8 mouse cellular contexts compared by ENCODE assay signal in the genomic region with DNA sequence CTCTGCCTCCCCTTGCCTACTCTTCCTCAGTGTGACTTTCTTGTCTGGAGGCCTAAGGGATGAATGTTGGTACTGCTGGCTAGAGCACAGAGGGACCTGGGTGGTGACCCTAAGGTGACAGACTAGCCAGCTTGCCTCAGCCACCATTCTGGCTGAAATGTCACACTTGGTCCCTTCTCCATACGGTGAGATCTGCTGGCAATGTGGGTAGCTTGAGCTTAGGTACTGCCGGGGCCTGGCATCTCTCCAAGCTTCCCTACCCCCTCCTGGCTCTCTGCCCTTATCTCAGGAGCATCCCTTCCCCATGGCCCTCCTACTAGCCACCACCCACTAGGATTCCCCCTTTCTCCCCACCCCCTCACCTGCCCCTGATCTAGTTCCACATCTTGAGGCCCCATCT.
DNase-seq lines count a peak whose midpoint lies in the region; ATAC-seq and TF ChIP-seq lines count a peak whose summit lies in the region.

No protein-coding gene starts in this region.

- DNase-seq in adrenal gland, postnatal 14 days, result peak; percentile 36
- no peak for DNase-seq in adrenal gland, adult 18-20 months (ENCODE audit: low spot score in 2 of 2)
- peak; percentile 53 for DNase-seq in lung, embryonic 14.5 days
- no peak for DNase-seq in lung, postnatal 4 days
- DNase-seq in midbrain, postnatal 0 days (ENCODE audit: low spot score), result peak; percentile 61
- no peak for DNase-seq in frontal cortex, postnatal 14 days (ENCODE audit: low spot score in 2 of 2)
- no peak for DNase-seq in Muller cell, postnatal 12 days (ENCODE audit: inconsistent ontology term)

- no peaks in the 10 kb centered on the region for H3K9me3 ChIP-seq in lung, embryonic 14.5 days (ENCODE audit: low read depth, low read length)
- no peaks in the 10 kb centered on the region; the same call in 1 of the 2 replicates for H3K9me3 ChIP-seq in forebrain, embryonic 16.5 days (ENCODE audit: control insufficient read depth, low read length)
- H3K9me3 ChIP-seq in midbrain, postnatal 0 days (ENCODE audit: low read length), result no peaks in the 10 kb centered on the region

- no peaks in the 10 kb centered on the region for H3K27me3 ChIP-seq in lung, embryonic 14.5 days (ENCODE audit: insufficient read depth, low read length)
- H3K27me3 ChIP-seq in forebrain, embryonic 16.5 days (replicated peaks; ENCODE audit: control insufficient read depth, insufficient read depth, low read length), result peaks cover 5% of the 10 kb centered on the region; the same call in 1 of the 2 replicates
- no peaks in the 10 kb centered on the region for H3K27me3 ChIP-seq in midbrain, postnatal 0 days (ENCODE audit: insufficient read depth, low read length)

- H3K9ac ChIP-seq in lung, embryonic 14.5 days, result no peak overlapping the region
- H3K9ac ChIP-seq in forebrain, embryonic 16.5 days (replicated peaks; ENCODE audit: low read depth, low read length), result no peak overlapping the region
- no peak overlapping the region for H3K9ac ChIP-seq in midbrain, postnatal 0 days (replicated peaks; ENCODE audit: low read length, poor library complexity, severe bottlenecking)

- ATAC-seq in lung, embryonic 14.5 days (ENCODE audit: insufficient read depth), result no peak
- ATAC-seq in forebrain, embryonic 16.5 days, result peak; percentile 14; the same call in 1 of the 2 replicates
- ATAC-seq in midbrain, postnatal 0 days (ENCODE audit: low FRiP score), result no peak

- peak overlapping the region; percentile 94 for H3K27ac ChIP-seq in lung, embryonic 14.5 days (ENCODE audit: low read depth)
- no peak overlapping the region for H3K27ac ChIP-seq in forebrain, embryonic 16.5 days (ENCODE audit: low read length)
- no peak overlapping the region for H3K27ac ChIP-seq in midbrain, postnatal 0 days (ENCODE audit: low read depth, low read length)

- peaks cover 23% of the 10 kb centered on the region for H3K4me1 ChIP-seq in lung, embryonic 14.5 days (ENCODE audit: insufficient read depth)
- peaks cover 23% of the 10 kb centered on the region for H3K4me1 ChIP-seq in forebrain, embryonic 16.5 days (replicated peaks; ENCODE audit: control insufficient read depth, insufficient read depth, low read length)
- H3K4me1 ChIP-seq in midbrain, postnatal 0 days (ENCODE audit: insufficient read depth, low read length), result peaks cover 6% of the 10 kb centered on the region; the same call in 1 of the 2 replicates

- peak overlapping the region; percentile 40; the same call in 1 of the 2 replicates for H3K4me2 ChIP-seq in lung, embryonic 14.5 days
- H3K4me2 ChIP-seq in forebrain, embryonic 16.5 days (ENCODE audit: low read length), result no peak overlapping the region
- no peak overlapping the region for H3K4me2 ChIP-seq in midbrain, postnatal 0 days (ENCODE audit: low read depth, low read length, poor library complexity, severe bottlenecking)

- no peaks in the 10 kb centered on the region for H3K36me3 ChIP-seq in lung, embryonic 14.5 days (ENCODE audit: insufficient read depth)
- H3K36me3 ChIP-seq in forebrain, embryonic 16.5 days (ENCODE audit: control insufficient read depth, insufficient read depth), result no peaks in the 10 kb centered on the region
- no peaks in the 10 kb centered on the region for H3K36me3 ChIP-seq in midbrain, postnatal 0 days (ENCODE audit: insufficient read depth, low read length)

- whole genome bisulfite sequencing in lung, embryonic 14.5 days, result 19% methylated on average over 2 of the region's 2 CpGs
- 26% methylated on average over 2 of the region's 2 CpGs for WGBS in forebrain, embryonic 16.5 days
- 59% methylated on average over 2 of the region's 2 CpGs for WGBS in midbrain, postnatal 0 days

- no peak overlapping the region for H3K4me3 ChIP-seq in lung, embryonic 14.5 days (ENCODE audit: low read depth, low read length)
- H3K4me3 ChIP-seq in forebrain, embryonic 16.5 days (replicated peaks; ENCODE audit: low read length), result no peak overlapping the region
- no peak overlapping the region for H3K4me3 ChIP-seq in midbrain, postnatal 0 days (ENCODE audit: low read depth, low read length)

- no peak for TF ChIP-seq CTCF in lung, embryonic 14.5 days (IDR thresholded peaks at IDR 0.05; ENCODE audit: low read depth)
- no peak for TF ChIP-seq CTCF in midbrain, postnatal 0 days (IDR thresholded peaks at IDR 0.05)

Comparison
In these comparisons a context has a peak if more than half of its experiments do, and no peak if none do; other contexts are left out.
1. DNase-seq: peak in adrenal gland, postnatal 14 days (single experiment), lung, embryonic 14.5 days (single experiment) and midbrain, postnatal 0 days (single experiment); none in adrenal gland, adult 18-20 months (0 of 2), lung, postnatal 4 days (0 of 2), frontal cortex, postnatal 14 days (0 of 2) and Muller cell, postnatal 12 days (single experiment).